Mouse (Mus musculus): ENCODE measurements at regions not wholly inside any gene's neighbourhood (a gene's known extent, or its start where the extent isn't known, plus 50 kb on each side); places are given as distances from the start of the nearest gene placed in this dataset.
"Not testable (repeated sequence)": the region's sequence is repeated elsewhere in the genome, so short reads cannot be mapped to it uniquely, and the experiment has no call there.

- not testable (repeated sequence) for TF ChIP-seq POLR2A, CTCF (IDR thresholded peaks at IDR 0.05; ENCODE audit: insufficient read depth, low read depth, low read length)
These were observed 387.8 kb downstream of the Ptpru start for GRCm38 (mm10) chr4:131450296-131450695.
